Comparison of ENCODE assay signal across 24 mouse cellular contexts in the genomic region with DNA sequence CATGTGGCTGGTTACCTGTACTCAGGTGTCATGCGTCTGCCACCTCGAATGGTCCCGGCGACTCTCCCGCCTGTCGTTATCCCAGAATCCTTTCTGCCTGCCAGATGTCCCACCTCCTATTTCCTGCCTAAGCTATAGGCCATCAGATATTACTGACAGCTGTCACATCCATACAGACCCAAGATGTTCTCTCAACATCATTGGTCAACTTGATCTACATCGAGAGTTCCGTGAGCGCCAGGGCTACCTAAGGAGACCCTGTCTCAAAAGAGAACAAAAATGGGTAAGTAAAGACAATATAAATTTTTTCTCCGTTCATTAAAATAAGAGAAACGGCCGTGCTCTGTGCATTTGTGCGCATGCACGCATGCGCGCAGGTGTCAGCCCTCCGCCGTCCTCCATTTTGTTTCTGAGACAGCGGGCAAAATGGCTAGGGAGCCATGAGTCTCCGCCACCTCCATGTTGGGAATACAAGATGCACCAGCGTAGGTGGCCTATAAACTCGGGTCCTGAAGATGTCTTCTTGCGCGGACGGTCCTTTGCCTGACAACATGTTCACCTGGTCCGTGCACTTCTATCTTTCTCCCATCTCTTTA. TPM values are rescaled to one million over a fixed set of nuclear protein-coding genes. Genes with fewer than 3 reads are reported as not detected.
DNase-seq lines count a peak whose midpoint lies in the region; TF ChIP-seq lines count a peak whose summit lies in the region.
"Had no signal": no experiment of that assay in that cellular context is flagged by ENCODE, and none has a peak within 500 bp of the region (broad histone marks: within the 10 kb centered on the region; RNA-seq: fewer than 3 reads in every experiment).

No protein-coding gene starts in this region.

- TF ChIP-seq CTCF in testis, adult 2 months (IDR thresholded peaks at IDR 0.05; ENCODE audit: control insufficient read depth, insufficient read depth, insufficient replicate concordance, low read depth, low read length): no peak

- DNase-seq in testis, postnatal 10 days (ENCODE audit: low spot score): no peak
- DNase-seq in R1 (ENCODE audit: low read depth, low spot score): peak; percentile 95
- peak; percentile 71 for DNase-seq in testis, postnatal 14 days (ENCODE audit: low spot score)
- DNase-seq in kidney, postnatal 25 days: no peak
- DNase-seq in spleen, adult 12 weeks (ENCODE audit: low spot score): no peak
- DNase-seq in lung, postnatal 4 days: no peak
- DNase-seq: adrenal gland, postnatal 10 days; adrenal gland, postnatal 36 days; cerebellum, adult 18-20 months; cerebellum, adult 9-10 months; cerebellum, postnatal 14 days; gastrocnemius, postnatal 10 days; gastrocnemius, postnatal 36 days; heart, adult 2 months; heart, postnatal 14 days; heart, postnatal 4 days had no signal

- H3K4me3 ChIP-seq in testis, adult 2 months (ENCODE audit: control insufficient read depth, low read depth, low read length): peak overlapping the region; percentile 96
- H3K4me3 ChIP-seq: forebrain, embryonic 10.5 days; forebrain, embryonic 13.5 days; heart, adult 2 months; heart, embryonic 10.5 days; heart, embryonic 13.5 days had no signal

- peak; percentile 48 for TF ChIP-seq POLR2A in testis, adult 2 months (IDR thresholded peaks at IDR 0.05; ENCODE audit: control insufficient read depth, low read depth, low read length)

- H3K4me1 ChIP-seq in testis, adult 2 months (ENCODE audit: control insufficient read depth, insufficient read depth, low read length): no peaks in the 10 kb centered on the region; the same call in 1 of the 2 replicates

- H3K27ac ChIP-seq in testis, adult 2 months (ENCODE audit: control insufficient read depth, insufficient read depth, low read depth, low read length): peak overlapping the region; percentile 70
- H3K27ac ChIP-seq: forebrain, embryonic 10.5 days; forebrain, embryonic 13.5 days; heart, adult 2 months; heart, embryonic 13.5 days; hindbrain, embryonic 14.5 days; hindbrain, postnatal 0 days had no signal

- no peaks in the 10 kb centered on the region for H3K27me3 ChIP-seq in testis, adult 2 months (ENCODE audit: control insufficient read depth, insufficient read depth, low read length)
- H3K27me3 ChIP-seq: forebrain, embryonic 13.5 days; heart, embryonic 13.5 days; Patski had no signal

- H3K36me3 ChIP-seq in testis, adult 2 months (ENCODE audit: control insufficient read depth, insufficient read depth, low read length): no peaks in the 10 kb centered on the region

RNA-seq across cellular contexts. Expression of gene Gab1, which starts 21.0 kb away (rescaled TPM):
- 9.8 and 11.3 TPM in 2 replicates for polyA plus RNA-seq in testis, adult 2 months (2012; rRNA removed)

Comparison
In these comparisons a context has a peak if more than half of its experiments do, and no peak if none do; other contexts are left out.
1. DNase-seq: peak in R1 (single experiment) and testis, postnatal 14 days (single experiment); none in testis, postnatal 10 days (single experiment), kidney, postnatal 25 days (0 of 2), spleen, adult 12 weeks (single experiment) and lung, postnatal 4 days (0 of 2).